Mouse (Mus musculus): ENCODE measurements around the gene Eml1.

DNA sequence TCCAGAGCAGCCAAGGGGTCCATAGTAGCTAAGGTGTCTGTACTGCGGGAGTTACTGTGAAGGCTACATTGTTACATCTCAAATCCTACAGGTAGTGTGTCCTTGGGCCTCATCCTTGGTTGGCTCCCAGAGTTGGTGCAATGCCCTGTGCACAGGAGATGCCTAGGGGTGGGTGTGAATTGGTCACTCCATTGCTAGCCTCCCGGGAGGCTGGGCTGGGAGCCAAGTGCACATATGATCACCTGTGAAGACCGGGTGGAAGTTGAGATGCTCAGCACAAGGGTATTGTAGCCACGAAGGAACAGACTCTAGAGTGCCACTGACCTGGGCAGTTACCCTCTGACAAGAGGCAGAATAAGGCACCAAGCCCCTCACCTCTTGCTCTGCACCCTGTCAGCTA, 22.3 kb downstream of the Eml1 start:
- TF ChIP-seq CTCF (IDR thresholded peaks at IDR 0.05; ENCODE audit: low read depth) (no peak), EP300 (IDR thresholded peaks at IDR 0.05; ENCODE audit: low read depth) (no peak)

All from heart, postnatal 0 days (tissue).